Mouse (Mus musculus) spleen, adult 2 months (tissue): ENCODE results near the gene Mup7.
"Not testable (repeated sequence)": the region's sequence is repeated elsewhere in the genome, so short reads cannot be mapped to it uniquely, and the experiment has no call there.

Experiments used
- CTCF ChIP-seq: fragments of 200-500 bp; IDR thresholded peaks from 2 replicates; pipeline ENCODE4 v1.5.1; 2011; ENCODE audit warnings: mild to moderate bottlenecking, inconsistent platforms; ENCODE audit not compliant: insufficient read depth, insufficient read length, insufficient replicate concordance; ENCODE audit errors: extremely low read depth
- POLR2A ChIP-seq: fragments of 200-500 bp; IDR thresholded peaks from 2 replicates; pipeline ENCODE4 v1.6.1; 2011; ENCODE audit warnings: low read depth, low read length, inconsistent platforms

DNA sequence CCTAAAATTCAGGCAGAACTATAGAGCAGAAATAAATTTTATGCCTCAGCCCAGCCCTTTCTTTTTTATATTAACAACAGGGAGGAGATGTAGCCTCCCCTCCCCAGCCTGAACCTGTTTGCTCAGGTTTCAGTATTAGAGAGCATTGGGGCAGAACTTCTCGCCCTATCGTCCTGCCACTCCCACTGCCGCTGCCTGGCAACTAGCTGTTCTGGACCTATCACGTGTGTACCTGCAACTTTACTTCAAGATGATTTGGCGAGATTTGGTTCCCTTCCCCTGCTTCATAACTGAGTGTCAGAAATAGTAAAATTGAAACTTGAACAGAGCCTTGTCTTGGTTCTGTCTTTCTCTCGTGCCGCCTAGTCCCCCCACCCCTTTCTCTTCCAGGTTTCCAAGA lies 50.1 kb downstream of the Mup7 start:
- TF ChIP-seq CTCF, POLR2A: not testable (repeated sequence)
